Comparison of ENCODE assay signal across 29 mouse cellular contexts in genomic region chr16:5419467-5419866, GRCm38 (mm10).
DNase-seq lines count a peak whose midpoint lies in the region; ATAC-seq lines count a peak whose summit lies in the region.
"Had no signal": no experiment of that assay in that cellular context is flagged by ENCODE, and none has a peak within 500 bp of the region (broad histone marks: within the 10 kb centered on the region; RNA-seq: fewer than 3 reads in every experiment).

No protein-coding gene starts in this region.

- 78% methylated on average over 3 of the region's 3 CpGs for WGBS in heart, embryonic 14.5 days
- 70% methylated on average over 3 of the region's 3 CpGs for WGBS in heart, embryonic 10.5 days

- intact Hi-C loops in left cerebral cortex, postnatal 4 days (cut with DNase I) = no loop called here
- intact Hi-C loops in left cerebral cortex, postnatal 14 days (cut with DNase I) = no loop called here

- H3K4me1 ChIP-seq in heart, embryonic 14.5 days (ENCODE audit: control insufficient read depth in 2 of 2, insufficient read depth in 2 of 2, low read length in 2 of 2) = peaks cover 9 to 16% of the 10 kb centered on the region in 2 experiments; a peak in 3 of 4 replicates
- H3K4me1 ChIP-seq in heart, embryonic 10.5 days = peaks cover 4% of the 10 kb centered on the region; the same call in 1 of the 2 replicates
- H3K4me1 ChIP-seq: embryonic facial prominence, embryonic 10.5 days; forebrain, embryonic 12.5 days; limb, embryonic 10.5 days; liver, embryonic 13.5 days; megakaryocyte, embryonic 14.5 days; midbrain, embryonic 12.5 days; neural tube, embryonic 12.5 days; stomach, embryonic 15.5 days had no signal

- peak overlapping the region; percentile 29 to 39; a peak in 3 of 4 replicates for H3K27ac ChIP-seq in heart, embryonic 14.5 days (replicated peaks in 1 of 2; ENCODE audit: control insufficient read depth in 1 of 2, insufficient read depth in 1 of 2, low read depth in 2 of 2, low read length in 2 of 2)
- H3K27ac ChIP-seq in heart, embryonic 10.5 days = no peak overlapping the region
- H3K27ac ChIP-seq: embryonic facial prominence, embryonic 10.5 days; embryonic facial prominence, embryonic 15.5 days; forebrain, embryonic 12.5 days; hindbrain, embryonic 14.5 days; limb, embryonic 10.5 days; limb, embryonic 15.5 days; liver, embryonic 13.5 days; midbrain, embryonic 12.5 days; neural tube, embryonic 12.5 days; stomach, embryonic 15.5 days had no signal

- no peak for DNase-seq in heart, embryonic 10.5 days (ENCODE audit: low spot score)
- DNase-seq in left cerebral cortex, adult 11 months (ENCODE audit: low spot score) = peak; percentile 38
- DNase-seq in left cerebral cortex, postnatal 4 days = no peak
- peak; percentile 8 to 70 for DNase-seq in left cerebral cortex, postnatal 14 days (ENCODE audit: low spot score in 2 of 2)
- DNase-seq in cerebellum, postnatal 36 days = no peak
- DNase-seq: cerebellum, adult 2 months; kidney, adult 9 months; layer of hippocampus, postnatal 36 days; liver, embryonic 13.5 days; lung, adult 18-20 months; lung, postnatal 4 days; thymus, postnatal 14 days had no signal

- no peaks in the 10 kb centered on the region for H3K9me3 ChIP-seq in heart, embryonic 14.5 days (ENCODE audit: control insufficient read depth, low read length)
- H3K9me3 ChIP-seq in heart, embryonic 10.5 days = no peaks in the 10 kb centered on the region
- H3K9me3 ChIP-seq: embryonic facial prominence, embryonic 10.5 days; embryonic facial prominence, embryonic 15.5 days; forebrain, embryonic 12.5 days; limb, embryonic 10.5 days; limb, embryonic 15.5 days; liver, embryonic 13.5 days; megakaryocyte, embryonic 14.5 days; midbrain, embryonic 12.5 days; neural tube, embryonic 12.5 days; stomach, embryonic 15.5 days had no signal

- H3K27me3 ChIP-seq in heart, embryonic 14.5 days (ENCODE audit: control insufficient read depth, insufficient read depth, low read length) = no peaks in the 10 kb centered on the region
- no peaks in the 10 kb centered on the region for H3K27me3 ChIP-seq in heart, embryonic 10.5 days (ENCODE audit: insufficient read depth, poor library complexity, severe bottlenecking)
- H3K27me3 ChIP-seq: embryonic facial prominence, embryonic 15.5 days; forebrain, embryonic 12.5 days; limb, embryonic 15.5 days; liver, embryonic 13.5 days; midbrain, embryonic 12.5 days; neural tube, embryonic 12.5 days; stomach, embryonic 15.5 days had no signal

- no peak overlapping the region for H3K4me3 ChIP-seq in heart, embryonic 14.5 days (ENCODE audit: control insufficient read depth in 1 of 2, insufficient read depth in 1 of 2, low read depth in 1 of 2, low read length in 2 of 2)
- no peak overlapping the region for H3K4me3 ChIP-seq in heart, embryonic 10.5 days
- H3K4me3 ChIP-seq: embryonic facial prominence, embryonic 10.5 days; embryonic facial prominence, embryonic 15.5 days; forebrain, embryonic 12.5 days; limb, embryonic 10.5 days; limb, embryonic 15.5 days; liver, embryonic 13.5 days; megakaryocyte, embryonic 14.5 days; midbrain, embryonic 12.5 days; myocyte; neural tube, embryonic 12.5 days; stomach, embryonic 15.5 days had no signal

- H3K9ac ChIP-seq in heart, embryonic 14.5 days (ENCODE audit: low read length) = no peak overlapping the region
- H3K9ac ChIP-seq: embryonic facial prominence, embryonic 15.5 days; forebrain, embryonic 12.5 days; hindbrain, embryonic 14.5 days; limb, embryonic 15.5 days; liver, embryonic 13.5 days; midbrain, embryonic 12.5 days; neural tube, embryonic 12.5 days; stomach, embryonic 15.5 days had no signal

- ATAC-seq in heart, embryonic 14.5 days (ENCODE audit: insufficient number of reproducible peaks, insufficient read depth, low FRiP score, low read depth) = no peak
- peak; percentile 55; the same call in 1 of the 2 replicates for ATAC-seq in frontal cortex, adult (ENCODE audit: low TSS enrichment)
- ATAC-seq: CD4-positive, CD25-positive, alpha-beta regulatory T cell, adult 4 months; intestine, postnatal 0 days; lung, postnatal 0 days had no signal

- no peak overlapping the region for H3K4me2 ChIP-seq in heart, embryonic 14.5 days (ENCODE audit: low read length)
- H3K4me2 ChIP-seq: embryonic facial prominence, embryonic 15.5 days; forebrain, embryonic 12.5 days; heart, embryonic 11.5 days; hindbrain, embryonic 14.5 days; limb, embryonic 15.5 days; liver, embryonic 13.5 days; midbrain, embryonic 12.5 days; neural tube, embryonic 12.5 days; stomach, embryonic 15.5 days had no signal

- H3K36me3 ChIP-seq in heart, embryonic 14.5 days (ENCODE audit: control insufficient read depth, insufficient read depth, low read length) = no peaks in the 10 kb centered on the region
- H3K36me3 ChIP-seq in heart, embryonic 10.5 days = no peaks in the 10 kb centered on the region
- H3K36me3 ChIP-seq: embryonic facial prominence, embryonic 10.5 days; embryonic facial prominence, embryonic 15.5 days; forebrain, embryonic 12.5 days; limb, embryonic 10.5 days; limb, embryonic 15.5 days; liver, embryonic 13.5 days; midbrain, embryonic 12.5 days; neural tube, embryonic 12.5 days; stomach, embryonic 15.5 days had no signal

Comparison
In these comparisons a context has a peak if more than half of its experiments do, and no peak if none do; other contexts are left out.
1. DNase-seq: peak in left cerebral cortex, adult 11 months (single experiment) and left cerebral cortex, postnatal 14 days (2 of 2); none in heart, embryonic 10.5 days (single experiment), left cerebral cortex, postnatal 4 days (single experiment) and cerebellum, postnatal 36 days (0 of 2).